Mouse (Mus musculus): ENCODE results near the gene Bad.
"Not testable (repeated sequence)": the region's sequence is repeated elsewhere in the genome, so short reads cannot be mapped to it uniquely, and the experiment has no call there.

Bad gene

DNA sequence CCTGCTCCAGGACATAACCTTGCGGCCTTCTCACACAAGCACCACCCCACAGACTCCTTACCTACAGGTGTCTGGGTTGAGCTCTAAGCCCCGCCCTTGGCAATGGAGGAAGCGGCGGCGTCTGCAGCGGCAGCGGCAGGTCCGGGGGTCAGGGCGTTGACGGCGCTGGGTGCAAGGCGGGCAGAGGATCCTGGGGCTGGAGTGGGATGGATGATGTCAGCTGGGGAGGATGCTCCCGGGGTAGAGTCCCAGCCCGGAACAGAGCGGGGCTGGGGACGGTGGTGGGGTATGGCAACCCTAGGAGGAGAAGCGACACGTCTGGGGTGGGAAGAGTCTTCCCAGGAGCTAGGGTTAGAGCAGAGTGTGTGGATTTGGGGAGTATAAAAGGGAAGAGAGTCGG, 43.6 kb downstream of the Bad start:
- no peak for DNase-seq (ENCODE audit: low read depth, low spot score)

DNA sequence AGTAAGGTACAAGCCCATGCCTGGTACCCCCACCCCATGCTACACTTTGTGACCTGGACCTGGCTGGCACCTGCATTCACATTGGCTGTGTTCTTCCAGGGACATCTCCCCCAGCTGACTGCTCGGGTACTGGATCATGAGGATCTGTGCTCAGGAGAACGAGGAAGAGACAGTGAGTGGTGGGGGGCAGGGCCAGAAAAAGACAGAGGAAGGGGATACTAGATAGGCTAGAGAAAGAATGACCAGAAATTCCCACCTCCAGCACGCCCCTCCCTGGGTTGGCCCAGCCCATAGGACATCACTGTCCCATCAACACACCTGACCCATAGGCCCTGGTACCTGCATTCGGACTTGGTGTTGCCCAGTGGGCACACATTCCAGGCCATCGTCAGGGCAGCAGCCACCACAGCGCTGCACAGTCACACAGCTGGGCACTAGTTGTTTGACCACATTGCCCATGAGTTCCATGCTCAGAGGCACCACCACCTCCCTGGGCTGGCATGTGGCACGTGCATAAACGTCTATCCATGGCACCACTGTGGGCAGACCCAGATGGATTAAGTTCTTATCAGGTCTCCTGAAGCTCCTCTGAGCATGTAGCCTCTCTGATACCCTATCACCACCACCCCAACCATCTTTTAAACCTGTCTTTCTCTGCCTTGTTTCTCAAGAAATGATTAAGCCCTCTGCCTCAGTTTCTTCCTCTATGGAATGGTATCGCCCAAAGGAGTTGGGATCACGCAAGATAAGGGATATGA, 44.5 kb downstream of the Bad start:
- DNase-seq (ENCODE audit: low read depth, low spot score), result no peak

DNA sequence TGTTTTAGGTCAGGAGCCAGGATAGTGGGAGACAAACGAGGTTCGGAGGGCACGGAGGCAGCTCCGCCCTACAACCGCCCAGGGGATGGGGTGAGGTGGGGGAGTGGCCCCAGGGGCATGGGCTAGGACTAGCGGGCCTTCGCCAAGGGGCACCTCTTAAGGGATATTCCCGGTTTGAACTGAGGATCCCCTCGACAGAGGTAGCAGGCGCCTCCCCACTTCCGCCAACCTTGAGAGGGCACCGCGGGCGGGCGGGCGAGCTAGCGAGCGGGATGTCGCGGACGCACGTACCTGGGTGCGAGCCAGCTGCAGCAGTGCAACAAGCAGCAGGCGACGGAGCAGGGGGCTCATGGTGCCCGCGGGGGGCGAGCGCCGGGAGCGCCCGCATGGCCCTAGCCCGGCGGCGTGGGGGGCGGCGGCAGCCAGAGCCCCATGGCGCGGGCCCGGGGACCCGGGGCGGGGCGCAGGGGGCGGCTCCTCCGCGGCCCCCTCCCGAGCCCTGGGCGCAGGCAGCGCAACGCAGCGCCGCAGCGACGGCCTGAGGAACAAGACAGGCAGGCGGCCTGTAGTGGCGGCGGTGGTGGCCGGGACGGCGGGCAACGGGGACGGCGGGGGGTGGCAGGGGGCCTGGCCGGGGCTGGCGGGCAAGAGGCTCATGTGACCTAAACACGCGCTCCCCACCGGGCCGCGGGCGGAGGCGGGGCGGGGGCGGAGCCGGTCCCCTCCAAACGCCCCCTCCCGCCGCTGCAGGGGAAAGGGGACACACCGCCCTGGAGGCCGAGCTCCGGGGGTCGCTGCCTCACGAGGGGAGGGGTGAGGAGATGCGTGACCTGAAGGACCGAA, 45.6 kb downstream of the Bad start, which contains the start of gene Vegfb:
TSS of gene Vegfb (minus strand) at position 591 of the 843 bp plus-strand sequence.
- DNase-seq (ENCODE audit: low read depth, low spot score), result no peak

DNA sequence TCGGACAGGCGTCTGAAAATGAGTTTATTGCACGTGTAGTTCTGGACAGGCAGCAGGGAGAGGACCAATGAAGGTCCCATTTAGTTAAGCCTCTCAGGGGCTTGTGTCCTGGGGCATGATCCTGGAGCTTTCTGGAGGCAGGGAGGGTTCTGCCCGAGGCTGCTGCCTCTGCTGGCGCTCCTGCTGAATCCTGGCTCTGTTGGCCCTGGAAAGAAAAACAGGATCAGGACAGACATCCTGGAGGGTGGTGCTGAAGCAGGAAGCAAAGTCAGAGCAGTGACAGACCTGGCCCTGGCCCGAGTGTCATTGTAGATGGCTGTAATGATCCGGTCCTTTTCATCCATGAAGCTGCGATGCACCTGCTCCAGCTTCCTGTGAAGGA, 46.2 kb downstream of the Bad start:
- no peak for DNase-seq (ENCODE audit: low read depth, low spot score)

DNA sequence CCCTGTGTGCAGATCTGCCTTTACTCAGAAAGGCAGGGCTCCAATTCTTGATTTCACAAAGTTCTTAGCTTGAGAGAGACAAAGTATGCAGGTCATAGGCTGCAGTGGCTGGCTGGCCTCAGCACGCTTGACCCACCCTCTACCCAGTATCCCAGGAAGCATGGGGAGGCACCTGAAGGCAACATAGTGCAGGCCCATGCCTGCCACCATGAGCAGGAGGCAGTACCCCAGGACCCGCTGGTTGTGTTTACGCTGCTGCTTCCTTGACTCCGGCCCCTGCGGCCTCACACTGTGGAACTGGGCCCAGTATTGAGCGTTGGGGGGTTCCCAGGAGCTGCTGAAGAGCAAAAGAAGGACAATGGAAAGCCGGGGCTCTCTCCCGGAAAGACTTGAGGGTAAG, 47.6 kb downstream of the Bad start:
- DNase-seq (ENCODE audit: low read depth, low spot score), result no peak

DNA sequence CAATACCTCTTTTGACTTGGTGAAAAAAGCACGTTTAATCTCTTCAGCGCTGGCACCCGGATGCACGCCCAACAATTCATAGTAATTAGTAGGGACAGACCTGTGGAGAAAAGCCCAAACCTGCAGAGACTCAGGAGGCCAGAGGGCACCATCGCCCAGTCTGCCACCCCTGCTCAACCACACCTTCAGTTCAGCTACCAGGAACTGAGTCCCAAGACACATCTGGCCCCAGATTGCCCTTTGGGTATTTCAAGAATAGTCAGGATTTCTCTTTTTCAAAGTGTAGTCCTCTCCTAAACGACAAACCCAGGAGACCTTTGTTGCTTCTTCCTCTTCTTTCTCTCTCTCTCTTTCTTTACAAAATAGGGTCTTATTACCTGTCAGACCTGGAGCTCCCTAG, 49.1 kb downstream of the Bad start:
- DNase-seq (ENCODE audit: low read depth, low spot score), result no peak

DNA sequence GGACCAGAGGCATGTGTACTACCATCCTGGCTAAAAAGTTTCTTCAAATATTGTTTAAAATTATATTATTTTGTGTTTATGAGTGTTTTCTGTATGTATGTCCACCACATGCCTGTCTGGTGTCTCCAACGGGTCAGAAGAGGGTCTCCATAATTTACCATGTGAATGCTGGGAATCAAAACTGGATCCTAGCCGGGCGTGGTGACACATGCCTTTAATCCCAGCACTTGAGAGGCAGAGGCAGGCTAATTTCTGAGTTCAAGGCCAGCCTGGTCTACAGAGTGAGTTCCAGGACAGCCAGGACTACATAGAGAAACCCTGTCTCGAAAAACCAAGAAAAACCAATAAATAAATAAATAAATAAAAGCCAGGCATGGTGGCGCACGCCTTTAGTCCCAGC, 49.5 kb downstream of the Bad start:
- DNase-seq (ENCODE audit: low read depth, low spot score), result not testable (repeated sequence)

DNA sequence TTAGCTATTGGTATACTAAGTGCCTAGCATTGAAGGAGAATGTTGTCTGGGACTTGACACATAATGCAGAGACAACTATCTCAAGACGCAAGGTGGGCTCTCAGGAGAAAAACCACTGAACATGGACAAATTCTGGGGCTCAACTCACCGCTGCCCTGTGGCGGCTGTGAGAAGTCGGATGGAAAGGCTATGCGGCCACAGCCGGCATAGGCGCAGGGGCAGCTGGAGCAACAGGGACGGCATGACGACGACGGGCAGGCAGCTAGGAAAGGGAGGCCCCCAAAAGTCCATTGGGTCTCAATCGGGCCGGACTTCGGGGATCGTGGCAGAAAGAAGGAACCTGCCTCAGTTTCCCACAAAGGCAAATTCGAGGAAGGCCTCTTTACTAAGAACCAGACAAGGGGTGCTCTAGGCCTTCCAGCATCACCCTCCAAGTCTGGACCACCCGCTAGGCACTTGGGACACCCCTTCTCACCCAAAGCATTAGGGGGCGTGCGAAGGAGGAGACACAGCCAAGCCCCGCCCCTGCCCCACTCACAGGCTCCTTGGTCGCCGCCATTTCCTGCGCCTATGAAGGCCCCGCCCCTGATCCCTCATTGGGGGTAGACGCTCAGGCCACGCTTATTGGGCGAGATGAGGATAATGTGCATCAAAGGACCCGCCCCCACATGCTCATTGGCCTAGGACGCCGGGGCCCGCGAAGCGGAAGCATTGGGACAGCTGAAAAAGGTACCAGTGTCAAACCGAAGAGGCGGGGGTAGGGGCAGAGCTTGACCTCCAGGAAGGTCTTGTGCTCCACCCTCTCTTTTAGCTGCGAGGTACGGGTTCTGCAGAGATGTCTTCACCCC, 50.6 kb downstream of the Bad start, which contains the start of gene Dnajc4:
TSS of gene Dnajc4 (minus strand) at position 562 of the 848 bp plus-strand sequence.
- peak; percentile 88 for DNase-seq (ENCODE audit: low read depth, low spot score)

DNA sequence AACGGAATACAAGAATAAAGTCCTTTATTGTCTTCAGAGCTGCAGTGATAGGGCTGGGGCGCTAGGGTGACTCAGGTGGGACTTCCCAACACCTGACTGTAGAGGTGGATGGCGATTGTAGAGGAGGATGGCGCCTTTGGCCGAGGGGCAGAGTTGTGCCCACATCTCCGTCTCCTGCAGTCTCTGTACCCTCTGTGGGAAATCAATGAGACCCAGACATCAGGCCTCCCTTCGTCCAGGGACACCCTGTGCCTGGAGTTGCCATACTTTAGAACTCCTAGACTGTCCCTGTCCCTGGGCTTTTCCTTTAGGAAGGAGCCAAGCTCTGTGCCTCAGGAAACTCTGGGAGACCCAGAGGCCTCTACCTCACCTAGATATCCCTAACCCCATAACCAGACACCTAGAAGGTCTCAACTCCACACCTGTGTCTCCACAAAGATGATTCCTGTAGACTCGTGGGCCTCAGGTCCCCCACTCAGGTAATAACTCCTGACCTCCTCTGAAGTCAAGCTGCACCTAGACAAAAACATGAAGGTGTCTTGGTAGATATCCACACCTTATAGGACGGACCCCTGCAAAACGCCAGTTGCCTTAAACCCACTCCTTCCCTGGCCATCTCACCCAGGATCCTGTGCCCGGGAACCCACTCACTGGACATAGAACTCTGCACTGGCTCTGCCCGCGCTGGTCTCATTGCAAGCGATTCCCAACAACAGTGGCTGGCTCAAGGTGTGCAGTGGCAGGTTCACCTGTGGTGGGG, 51.5 kb downstream of the Bad start:
- no peak for DNase-seq (ENCODE audit: low read depth, low spot score)

DNA sequence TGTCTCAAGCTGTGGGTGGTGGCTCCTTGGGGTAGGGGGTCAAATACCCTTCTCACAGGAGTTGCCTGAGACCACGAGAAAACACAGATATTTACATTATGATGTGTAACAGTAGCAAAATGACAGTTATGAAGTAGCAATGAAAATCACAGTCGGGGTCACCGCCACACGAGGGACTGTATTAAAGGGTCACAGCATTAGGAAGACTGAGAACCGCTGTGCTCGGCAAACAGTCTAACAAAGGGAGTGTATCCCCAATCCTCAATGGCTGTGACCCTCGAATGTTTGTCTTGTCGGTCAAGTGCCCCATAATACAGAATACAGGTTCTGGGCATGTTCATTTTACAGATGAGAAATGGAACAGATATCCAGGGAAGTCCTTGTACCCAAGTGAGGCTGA, 52.3 kb downstream of the Bad start:
- no peak for DNase-seq (ENCODE audit: low read depth, low spot score)

DNA sequence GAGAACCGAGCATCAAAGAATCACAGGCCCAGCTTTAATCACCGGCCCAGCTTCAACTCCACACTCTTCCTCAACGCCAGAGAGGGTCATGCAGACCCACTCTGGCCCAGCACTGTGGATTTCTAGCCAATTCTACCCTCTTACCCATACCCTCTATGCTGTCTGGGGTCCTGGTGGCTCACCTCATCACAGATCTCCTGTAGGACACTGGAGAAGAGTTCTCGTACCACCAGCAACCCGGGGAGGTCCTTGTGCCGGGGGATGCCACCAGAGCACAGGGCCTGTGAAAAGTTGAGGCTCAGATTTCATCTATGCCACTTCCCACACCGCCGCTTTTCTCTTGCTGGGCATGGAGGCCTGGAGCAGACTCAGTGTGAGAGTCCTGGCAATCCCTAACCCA, 52.8 kb downstream of the Bad start:
- DNase-seq (ENCODE audit: low read depth, low spot score), result no peak

DNA sequence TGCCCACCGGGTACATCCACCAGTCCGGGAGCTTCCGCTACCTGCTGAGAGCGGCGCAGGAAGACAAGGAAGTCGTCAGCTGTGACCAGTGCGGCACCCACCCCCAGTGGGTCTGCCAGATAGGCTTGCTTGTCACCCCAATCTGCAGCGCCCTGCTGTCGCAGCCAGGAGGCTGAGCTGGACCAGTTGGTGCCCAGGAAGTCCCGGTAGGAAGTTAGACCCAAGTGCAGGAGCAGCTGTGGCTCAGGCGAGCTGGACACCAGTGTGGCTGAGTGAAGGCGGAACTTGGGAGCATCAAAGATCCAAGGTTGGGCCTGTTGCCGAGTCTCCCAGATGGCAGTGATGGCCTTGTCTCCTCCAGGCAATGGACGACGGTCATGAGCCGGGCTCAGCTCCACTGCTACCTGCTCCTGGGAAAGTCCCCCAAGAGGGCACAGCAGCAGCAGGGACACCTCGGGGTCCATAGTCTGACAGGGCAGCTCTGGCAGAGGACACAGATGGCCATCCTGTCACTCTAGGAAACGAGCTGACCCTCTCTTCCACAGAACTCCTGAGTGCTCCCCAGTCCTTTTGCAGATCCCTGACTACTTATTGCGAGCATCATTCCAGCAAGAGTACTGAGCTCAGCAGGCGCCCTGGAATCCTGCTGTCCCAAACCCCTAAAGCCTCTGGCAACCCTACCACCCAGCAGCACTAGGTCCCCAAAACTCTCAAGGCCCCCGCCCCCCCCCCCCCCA, 53.8 kb downstream of the Bad start:
- DNase-seq (ENCODE audit: low read depth, low spot score), result no peak

DNA sequence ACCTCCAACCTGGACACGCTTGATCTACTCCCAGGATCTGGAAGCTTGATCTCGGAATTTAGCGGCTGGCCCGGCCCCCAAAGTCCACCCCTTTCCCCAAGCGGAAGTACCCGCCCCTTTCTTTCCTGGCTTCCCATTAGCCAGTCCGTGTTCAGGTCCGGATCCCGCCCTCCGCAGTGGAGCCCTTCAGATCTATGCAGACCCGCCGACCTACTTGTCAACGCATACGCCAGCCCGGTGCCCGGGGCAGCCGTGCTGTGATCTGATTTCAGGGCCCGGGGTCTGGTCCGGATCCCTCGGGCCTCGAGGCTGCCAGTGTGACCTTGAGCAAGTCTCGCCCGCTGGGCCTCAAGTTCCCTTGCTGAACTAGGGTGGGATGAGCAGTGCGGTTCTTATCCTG, 54.3 kb downstream of the Bad start, which contains the start of the genes Nudt22 and Trpt1:
TSS of gene Nudt22 (minus strand) at position 112 of the 400 bp plus-strand sequence.
TSS of gene Trpt1 (plus strand) at position 126 of the 400 bp plus-strand sequence.
- DNase-seq (ENCODE audit: low read depth, low spot score), result peak; percentile 72

DNA sequence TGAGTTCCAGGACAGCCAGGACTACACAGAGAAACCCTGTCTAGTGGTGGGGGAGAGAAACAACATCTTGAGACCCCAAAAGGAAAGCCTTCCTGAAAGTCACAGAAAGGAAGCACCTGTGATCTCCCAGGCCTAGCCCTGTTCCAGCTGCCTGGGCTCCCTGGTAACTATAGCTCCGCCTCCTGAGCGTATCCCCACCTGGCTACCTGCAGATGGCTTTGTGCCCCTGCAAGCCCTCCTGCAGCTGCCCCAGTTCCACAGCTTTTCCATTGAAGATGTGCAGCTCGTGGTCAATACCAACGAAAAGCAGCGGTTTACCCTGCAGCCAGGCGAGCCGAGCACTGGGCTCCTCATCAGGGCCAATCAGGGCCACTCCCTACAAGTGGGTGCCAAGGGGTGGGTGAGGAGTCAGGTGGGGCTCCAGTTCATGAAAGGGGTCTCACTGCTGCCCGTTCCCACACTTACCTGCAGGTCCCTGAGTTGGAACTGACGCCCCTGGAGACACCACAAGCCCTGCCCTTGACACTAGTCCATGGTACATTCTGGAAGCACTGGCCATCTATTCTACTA, 56.1 kb downstream of the Bad start:
- no peak for DNase-seq (ENCODE audit: low read depth, low spot score)

DNA sequence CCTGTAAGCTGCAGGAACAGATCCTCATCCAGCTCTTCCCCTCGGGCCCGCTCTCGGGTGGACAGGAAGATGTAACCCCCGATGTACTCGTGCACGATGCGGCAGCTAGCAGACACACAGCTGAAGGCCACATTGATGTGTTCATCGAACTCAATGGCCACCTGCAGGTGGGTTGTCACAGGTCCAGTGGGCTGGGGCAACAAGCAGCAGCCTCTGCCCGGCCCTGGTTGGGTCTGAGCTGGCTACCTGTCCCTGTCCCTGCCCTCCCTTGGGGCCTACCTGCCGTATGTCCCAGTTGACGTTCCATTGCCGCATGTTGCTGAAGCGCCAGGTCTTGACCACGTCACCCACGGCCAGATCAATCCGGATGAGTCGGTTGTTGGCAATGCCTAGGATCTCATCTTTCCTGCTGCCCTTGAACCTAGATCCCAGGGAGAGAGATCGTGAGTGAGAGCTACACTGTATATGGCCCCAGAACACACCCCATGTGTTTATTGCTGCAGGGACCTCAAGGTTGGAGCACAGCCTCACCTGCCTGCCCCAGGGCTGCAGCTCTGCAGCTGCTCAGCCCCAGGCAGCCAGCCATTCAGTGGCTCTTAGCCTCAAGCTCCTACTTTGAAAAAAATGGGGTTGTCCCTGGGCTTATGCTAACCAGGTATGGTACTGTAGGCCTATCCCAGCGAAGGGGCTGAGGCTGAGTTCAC, 57.9 kb downstream of the Bad start:
- DNase-seq (ENCODE audit: low read depth, low spot score), result no peak

Measured in retina, postnatal 7 days (tissue).